Mouse (Mus musculus): ENCODE results near the gene Arhgef5. TPM values are rescaled to one million over a fixed set of nuclear protein-coding genes. Genes with fewer than 3 reads are reported as not detected.
"Not testable (repeated sequence)": the region's sequence is repeated elsewhere in the genome, so short reads cannot be mapped to it uniquely, and the experiment has no call there.

Gene Arhgef5
- polyA plus RNA-seq (2012; rRNA removed) = 35.2 and 36.4 TPM in 2 replicates

DNA sequence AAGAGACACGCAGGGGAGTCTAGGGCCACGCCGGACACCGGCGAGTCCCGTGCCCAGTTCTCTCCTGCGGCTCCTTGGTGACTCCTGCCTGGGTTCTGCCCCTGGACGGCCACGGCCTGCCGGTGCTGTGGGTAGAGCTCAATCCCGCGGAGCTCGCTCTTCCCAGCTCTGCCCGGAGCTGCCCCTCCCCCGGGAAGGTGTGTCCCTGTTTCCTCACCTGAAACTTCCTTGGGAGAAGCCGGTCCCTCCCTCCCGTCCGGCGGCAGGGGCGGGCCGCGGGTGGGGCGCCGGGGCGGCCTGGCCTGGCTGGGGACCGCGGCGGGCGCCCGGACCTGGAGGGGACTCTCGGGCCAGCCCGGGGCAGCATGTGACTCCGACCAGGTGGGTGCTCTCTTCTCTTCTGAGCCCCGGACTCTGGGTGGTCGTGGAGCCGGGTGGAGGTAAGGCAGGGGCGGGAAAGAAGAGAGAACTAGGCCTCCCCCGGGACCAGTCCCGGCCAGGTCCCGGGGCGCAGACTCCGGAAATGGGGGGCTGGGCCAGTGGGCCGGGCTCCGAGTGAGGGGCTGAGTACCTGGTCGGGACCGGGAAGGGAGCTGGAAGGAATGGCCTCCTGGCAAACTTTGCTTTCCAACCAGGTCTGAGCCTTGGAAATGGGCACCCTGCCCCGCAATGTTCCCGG, at the start of gene Arhgef5:
Arhgef5 (plus strand) TSS at position 220 of the 679 bp plus-strand sequence.
- peak within 1 kb of the TSS; percentile 82 for H3K4me3 ChIP-seq (ENCODE audit: insufficient read depth, low read depth, low read length)
- peak within 1 kb of the TSS; percentile 87 for H3K27ac ChIP-seq (ENCODE audit: insufficient read depth, low read depth, low read length)
- no peak for TF ChIP-seq POLR2A (IDR thresholded peaks at IDR 0.05; ENCODE audit: low read depth, low read length)
- no peak for TF ChIP-seq CTCF (conservative IDR thresholded peaks at IDR 0.05; ENCODE audit: insufficient read depth, insufficient read length, low read depth, low read length)
- H3K36me3 ChIP-seq (ENCODE audit: control insufficient read depth, insufficient read depth, low read length) = no peaks in the 10 kb centered on the region
- DNase-seq = peak; percentile 94
- H3K4me1 ChIP-seq (ENCODE audit: control insufficient read depth, insufficient read depth, low read length) = peaks cover 17% of the 10 kb centered on the region; the same call in 1 of the 2 replicates
- WGBS = under 1% methylated on average over 48 of the region's 48 CpGs
- H3K27me3 ChIP-seq (replicated peaks; ENCODE audit: control insufficient read depth, insufficient read depth, low read length) = no peaks in the 10 kb centered on the region

DNA sequence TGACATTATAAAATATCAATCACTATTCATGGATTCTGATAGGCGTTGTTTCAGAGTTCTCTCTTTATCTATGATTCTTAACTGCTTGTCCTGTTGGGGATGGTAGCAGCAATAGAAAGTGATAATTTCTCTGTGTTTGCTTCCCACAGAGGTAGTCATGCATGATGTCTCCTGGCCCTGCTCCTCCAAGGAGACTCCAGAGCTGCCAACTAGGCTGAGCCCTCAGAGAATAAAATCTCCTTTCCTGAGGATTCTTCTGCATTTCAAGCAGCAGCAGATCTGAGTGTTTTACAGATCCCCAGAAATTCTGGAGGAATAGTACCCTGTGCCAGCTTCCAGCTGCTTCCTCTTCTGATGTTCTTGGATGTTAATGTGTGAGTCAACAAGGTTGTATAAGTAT, 34.1 kb upstream of the Arhgef5 start, which contains the start of gene Olfr47:
Olfr47 (plus strand) TSS at position 275 of the 400 bp plus-strand sequence.
- H3K36me3 ChIP-seq (ENCODE audit: control insufficient read depth, insufficient read depth, low read length); H3K4me3 ChIP-seq (ENCODE audit: insufficient read depth, low read depth, low read length); DNase-seq; H3K27me3 ChIP-seq (replicated peaks; ENCODE audit: control insufficient read depth, insufficient read depth, low read length); H3K27ac ChIP-seq (ENCODE audit: insufficient read depth, low read depth, low read length); H3K4me1 ChIP-seq (ENCODE audit: control insufficient read depth, insufficient read depth, low read length): not testable (repeated sequence)
- WGBS = 91% methylated on average over 1 of the region's 1 CpGs

DNA sequence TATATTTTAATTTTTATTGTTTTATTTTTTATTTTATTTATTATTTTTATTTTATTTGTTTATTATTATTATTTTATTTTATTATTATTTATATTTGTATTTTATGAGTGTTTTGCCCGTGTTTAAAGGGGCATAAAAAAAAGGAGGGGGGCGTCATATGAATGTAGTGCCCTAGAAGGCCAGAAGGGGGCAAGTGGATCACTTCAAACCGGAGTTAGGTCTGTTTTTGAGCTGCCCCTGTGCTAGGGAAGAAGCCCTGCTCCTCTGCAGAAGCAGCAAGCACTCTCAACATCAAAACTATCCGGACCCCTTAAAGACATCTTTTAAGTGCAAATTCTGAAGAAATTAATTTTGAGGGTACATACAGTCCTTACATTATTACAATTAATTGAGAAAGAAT, 23.3 kb upstream of the Arhgef5 start:
- WGBS = 19% methylated on average over 4 of the region's 4 CpGs
- Histone ChIP-seq H3K27ac (ENCODE audit: insufficient read depth, low read depth, low read length) (no peak overlapping the region), H3K27me3 (replicated peaks; ENCODE audit: control insufficient read depth, insufficient read depth, low read length) (no peaks in the 10 kb centered on the region), H3K4me1 (ENCODE audit: control insufficient read depth, insufficient read depth, low read length) (no peaks in the 10 kb centered on the region), H3K4me3 (ENCODE audit: insufficient read depth, low read depth, low read length) (no peak overlapping the region), H3K36me3 (ENCODE audit: control insufficient read depth, insufficient read depth, low read length) (no peaks in the 10 kb centered on the region)
- TF ChIP-seq POLR2A (IDR thresholded peaks at IDR 0.05; ENCODE audit: low read depth, low read length) (no peak), CTCF (conservative IDR thresholded peaks at IDR 0.05; ENCODE audit: insufficient read depth, insufficient read length, low read depth, low read length) (peak; percentile 32; the same call in 1 of the 2 replicates)
- DNase-seq = peak; percentile 12

GRCm38 (mm10) chr6:43247396-43247795, 18.0 kb upstream of the Arhgef5 start:
- Histone ChIP-seq H3K27me3 (replicated peaks; ENCODE audit: control insufficient read depth, insufficient read depth, low read length) (no peaks in the 10 kb centered on the region; the same call in 1 of the 2 replicates), H3K27ac (ENCODE audit: insufficient read depth, low read depth, low read length) (no peak overlapping the region), H3K36me3 (ENCODE audit: control insufficient read depth, insufficient read depth, low read length) (no peaks in the 10 kb centered on the region), H3K4me3 (ENCODE audit: insufficient read depth, low read depth, low read length) (no peak overlapping the region), H3K4me1 (ENCODE audit: control insufficient read depth, insufficient read depth, low read length) (no peaks in the 10 kb centered on the region)
- WGBS = 40% methylated on average over 3 of the region's 3 CpGs
- DNase-seq = no peak
- no peak for TF ChIP-seq POLR2A (IDR thresholded peaks at IDR 0.05; ENCODE audit: low read depth, low read length)
- TF ChIP-seq CTCF (conservative IDR thresholded peaks at IDR 0.05; ENCODE audit: insufficient read depth, insufficient read length, low read depth, low read length) = no peak

GRCm38 (mm10) chr6:43252994-43253393, 12.4 kb upstream of the Arhgef5 start:
- TF ChIP-seq CTCF (conservative IDR thresholded peaks at IDR 0.05; ENCODE audit: insufficient read depth, insufficient read length, low read depth, low read length) (no peak), POLR2A (IDR thresholded peaks at IDR 0.05; ENCODE audit: low read depth, low read length) (no peak)
- Histone ChIP-seq H3K4me1 (ENCODE audit: control insufficient read depth, insufficient read depth, low read length) (no peaks in the 10 kb centered on the region; the same call in 1 of the 2 replicates), H3K27ac (ENCODE audit: insufficient read depth, low read depth, low read length) (no peak overlapping the region), H3K36me3 (ENCODE audit: control insufficient read depth, insufficient read depth, low read length) (no peaks in the 10 kb centered on the region), H3K4me3 (ENCODE audit: insufficient read depth, low read depth, low read length) (no peak overlapping the region), H3K27me3 (replicated peaks; ENCODE audit: control insufficient read depth, insufficient read depth, low read length) (no peaks in the 10 kb centered on the region)
- WGBS = 88% methylated on average over 1 of the region's 1 CpGs
- no peak for DNase-seq

DNA sequence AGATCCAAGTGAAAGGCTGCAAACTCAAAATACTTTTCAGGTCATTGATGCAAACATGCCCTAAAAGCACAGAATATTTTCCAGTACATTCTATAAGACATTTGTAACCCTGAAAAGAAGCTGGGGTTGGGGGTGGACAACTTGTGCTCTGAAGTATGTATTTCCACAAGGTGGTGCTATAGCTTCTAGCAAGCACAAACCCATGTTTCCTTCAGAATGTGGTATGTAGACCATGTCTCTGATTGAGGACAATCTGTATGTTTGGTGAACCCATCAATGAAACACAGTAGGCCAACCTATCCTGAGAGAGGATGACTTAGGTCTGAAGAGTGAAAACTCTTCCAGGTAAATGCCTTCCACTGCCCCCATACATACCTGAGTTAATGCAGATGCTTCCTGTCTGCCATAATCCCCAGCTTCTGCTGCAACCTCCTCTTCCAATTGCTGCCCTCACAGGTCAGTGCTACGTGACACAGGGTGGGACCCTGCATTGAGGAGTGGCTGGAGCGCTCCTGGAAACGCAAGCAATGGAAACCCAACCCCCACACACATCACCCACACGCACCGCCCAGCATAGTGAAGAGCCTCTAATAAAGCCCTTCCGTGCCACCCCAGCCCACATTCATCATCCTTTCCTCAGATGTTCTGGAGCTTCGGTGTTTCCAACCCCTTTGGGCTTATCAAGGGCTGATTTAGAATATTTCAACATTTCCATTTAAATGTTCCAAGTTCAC, 11.0 kb upstream of the Arhgef5 start:
- Histone ChIP-seq H3K27ac (ENCODE audit: insufficient read depth, low read depth, low read length) (no peak overlapping the region), H3K4me1 (ENCODE audit: control insufficient read depth, insufficient read depth, low read length) (no peaks in the 10 kb centered on the region; the same call in 1 of the 2 replicates), H3K27me3 (replicated peaks; ENCODE audit: control insufficient read depth, insufficient read depth, low read length) (no peaks in the 10 kb centered on the region), H3K4me3 (ENCODE audit: insufficient read depth, low read depth, low read length) (no peak overlapping the region), H3K36me3 (ENCODE audit: control insufficient read depth, insufficient read depth, low read length) (no peaks in the 10 kb centered on the region)
- TF ChIP-seq POLR2A (IDR thresholded peaks at IDR 0.05; ENCODE audit: low read depth, low read length) = no peak
- peak; percentile 34 for TF ChIP-seq CTCF (conservative IDR thresholded peaks at IDR 0.05; ENCODE audit: insufficient read depth, insufficient read length, low read depth, low read length)
- WGBS = 50% methylated on average over 7 of the region's 7 CpGs
- peak; percentile 54 for DNase-seq

- WGBS = 40% methylated on average over 2 of the region's 2 CpGs
- no peaks in the 10 kb centered on the region for H3K36me3 ChIP-seq (ENCODE audit: control insufficient read depth, insufficient read depth, low read length)
- TF ChIP-seq CTCF (conservative IDR thresholded peaks at IDR 0.05; ENCODE audit: insufficient read depth, insufficient read length, low read depth, low read length) = no peak
- no peak for TF ChIP-seq POLR2A (IDR thresholded peaks at IDR 0.05; ENCODE audit: low read depth, low read length)
- H3K4me1 ChIP-seq (ENCODE audit: control insufficient read depth, insufficient read depth, low read length) = peaks cover 6% of the 10 kb centered on the region; the same call in 1 of the 2 replicates
- no peaks in the 10 kb centered on the region for H3K27me3 ChIP-seq (replicated peaks; ENCODE audit: control insufficient read depth, insufficient read depth, low read length)
- DNase-seq = no peak
- no peak overlapping the region for H3K27ac ChIP-seq (ENCODE audit: insufficient read depth, low read depth, low read length)
- no peak overlapping the region for H3K4me3 ChIP-seq (ENCODE audit: insufficient read depth, low read depth, low read length)
Observed at GRCm38 (mm10) chr6:43260756-43261155, 4.6 kb upstream of the Arhgef5 start.

Data from kidney, adult 2 months (tissue).